Mouse (Mus musculus) ES-Bruce4 (cell line): ENCODE data around the gene Ogdh.

Source experiments
- CTCF ChIP-seq: IDR thresholded peaks from one replicate; pipeline ENCODE4 v1.8.1; 2011; ENCODE audit warnings: low read depth, low read length
- POLR2A ChIP-seq: IDR thresholded peaks from one replicate; pipeline ENCODE4 v1.8.1; 2011; ENCODE audit warnings: low read length; ENCODE audit not compliant: insufficient read depth

GRCm38 (mm10) chr11:6395565-6395964, 104.1 kb downstream of the Ogdh start:
- no peak for TF ChIP-seq POLR2A
- no peak for TF ChIP-seq CTCF
